Mouse (Mus musculus) small intestine, adult 2 months (tissue): ENCODE results near the gene Wdr25.

Experiments
- CTCF ChIP-seq: fragments of 200-500 bp; IDR thresholded peaks from 2 replicates; pipeline ENCODE4 v1.5.1; 2012; ENCODE audit warnings: low read depth, mild to moderate bottlenecking, control low read depth, inconsistent platforms, low read length, moderate library complexity, mixed read lengths; ENCODE audit not compliant: insufficient replicate concordance, insufficient read length; ENCODE audit errors: extremely low read depth
- POLR2A ChIP-seq: fragments of 200-500 bp; IDR thresholded peaks from 2 replicates; pipeline ENCODE4 v1.6.1; 2012; ENCODE audit warnings: low read depth, mild to moderate bottlenecking, control low read depth, inconsistent platforms, low read length, moderate library complexity

DNA sequence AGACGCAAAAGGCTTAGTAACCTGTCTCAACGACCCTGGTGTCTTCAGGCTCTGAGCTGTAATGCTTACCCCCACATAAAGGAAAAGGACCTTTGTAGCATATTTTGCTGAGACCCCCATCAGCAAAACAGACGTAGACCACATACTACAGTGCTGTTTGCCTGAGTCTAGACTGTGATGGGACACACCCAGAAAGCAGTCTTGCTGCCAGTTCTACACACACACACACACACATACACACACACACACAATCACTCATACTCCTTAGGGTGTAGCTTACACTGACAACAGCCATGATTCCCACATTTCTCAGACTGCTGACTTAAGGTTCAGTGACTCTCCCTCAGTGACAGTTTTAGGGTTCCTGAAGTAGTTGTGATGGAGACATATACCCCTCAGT, 12.2 kb upstream of the Wdr25 start:
- TF ChIP-seq CTCF (no peak), POLR2A (no peak)
